Mouse (Mus musculus): ENCODE measurements around the gene Atp5j2.
"Not testable (repeated sequence)": the region's sequence is repeated elsewhere in the genome, so short reads cannot be mapped to it uniquely, and the experiment has no call there.

Gene Atp5j2

DNA sequence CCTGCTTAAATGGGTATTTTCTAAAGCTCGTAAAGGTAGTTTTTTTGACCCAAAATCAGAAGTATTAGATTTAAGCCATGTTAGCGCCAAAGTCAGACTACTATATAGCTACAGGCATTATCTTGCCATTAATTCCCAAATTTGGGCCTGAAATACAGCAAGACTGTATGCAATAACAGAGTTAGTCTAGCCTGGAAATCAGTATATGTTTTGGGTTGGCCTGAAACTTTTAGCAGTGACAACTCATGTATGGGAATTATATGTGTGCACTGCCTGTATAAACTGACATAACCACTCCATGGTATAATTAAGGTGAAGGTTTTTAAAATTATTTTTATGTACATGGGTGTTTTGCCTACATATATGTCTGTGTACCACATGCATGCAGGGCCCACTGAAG, at the start of gene Atp5j2:
TSS of gene Atp5j2 (minus strand) at position 101 of the 400 bp plus-strand sequence.
- DNase-seq (ENCODE audit: extremely low read depth, low read depth) = no peak

DNA sequence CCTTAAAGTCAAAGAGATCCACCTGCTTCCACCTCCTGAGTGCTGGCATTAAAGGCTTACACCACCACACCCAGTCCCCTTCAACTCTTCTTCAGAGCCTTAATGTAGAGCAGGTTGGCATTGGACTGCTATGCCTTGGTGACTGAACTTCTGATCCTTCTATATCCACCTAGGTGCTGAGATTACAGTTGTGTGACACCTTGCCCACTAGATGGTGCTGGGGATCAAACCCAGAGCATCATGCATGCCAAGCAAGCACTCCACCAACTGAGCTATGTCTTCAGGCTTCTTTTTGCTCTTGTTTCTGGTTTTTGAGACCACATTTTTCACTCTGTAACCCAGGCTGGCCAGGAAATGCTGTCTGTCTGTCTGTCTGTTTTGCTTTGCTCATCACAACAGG, 42.8 kb upstream of the Atp5j2 start:
- DNase-seq (ENCODE audit: extremely low read depth, low read depth) = no peak

GRCm38 (mm10) chr5:145231893-145232411, 40.1 kb upstream of the Atp5j2 start:
- DNase-seq (ENCODE audit: extremely low read depth, low read depth) = no peak

GRCm38 (mm10) chr5:145231367-145231871, 39.6 kb upstream of the Atp5j2 start, which contains the start of gene Zfp655:
Zfp655 (plus strand) TSS chr5:145231715.
- peak; percentile 95 for DNase-seq (ENCODE audit: extremely low read depth, low read depth)

DNA sequence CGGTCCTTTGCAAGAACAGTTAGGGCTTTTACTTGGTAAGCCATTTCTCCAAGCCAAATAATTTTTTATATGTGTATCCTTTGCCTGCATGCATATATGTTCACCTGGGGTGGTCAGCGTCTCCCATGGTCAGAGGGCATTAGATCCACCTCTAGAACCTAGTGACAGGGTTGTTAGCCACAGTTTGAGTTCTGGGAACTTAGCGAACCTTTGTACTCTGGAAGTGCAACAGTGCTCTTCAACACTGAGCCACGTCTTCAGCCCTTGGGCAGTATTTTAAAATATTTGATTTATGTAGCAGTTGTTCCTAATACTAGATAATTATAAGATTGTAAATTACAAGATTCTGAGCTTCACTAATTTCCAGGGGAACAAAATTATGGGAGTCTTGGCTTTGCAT, 38.8 kb upstream of the Atp5j2 start:
- DNase-seq (ENCODE audit: extremely low read depth, low read depth) = no peak

- DNase-seq (ENCODE audit: extremely low read depth, low read depth) = not testable (repeated sequence)
These were observed 37.4 kb upstream of the Atp5j2 start for GRCm38 (mm10) chr5:145229283-145229682.

DNA sequence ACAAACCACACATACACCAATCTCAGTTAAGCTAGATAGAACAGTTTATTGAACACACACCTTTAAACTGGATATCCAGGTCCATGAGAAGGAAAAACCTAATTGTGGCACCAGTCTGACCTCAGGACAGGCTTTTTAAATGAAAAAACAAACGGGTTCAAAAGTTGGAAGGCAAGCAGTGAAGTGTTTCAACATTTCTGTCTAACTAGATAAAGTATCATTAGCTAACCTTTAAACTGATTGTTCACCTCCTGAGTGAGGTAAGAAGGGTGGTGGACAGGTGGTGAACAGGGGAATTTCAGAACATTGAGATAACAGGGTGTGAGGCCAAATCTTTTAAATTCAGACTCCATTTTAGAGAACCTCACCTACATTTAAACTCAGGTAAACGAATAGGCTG, 34.6 kb upstream of the Atp5j2 start:
- no peak for DNase-seq (ENCODE audit: extremely low read depth, low read depth)

GRCm38 (mm10) chr5:145223395-145223794, 31.5 kb upstream of the Atp5j2 start:
- no peak for DNase-seq (ENCODE audit: extremely low read depth, low read depth)

DNA sequence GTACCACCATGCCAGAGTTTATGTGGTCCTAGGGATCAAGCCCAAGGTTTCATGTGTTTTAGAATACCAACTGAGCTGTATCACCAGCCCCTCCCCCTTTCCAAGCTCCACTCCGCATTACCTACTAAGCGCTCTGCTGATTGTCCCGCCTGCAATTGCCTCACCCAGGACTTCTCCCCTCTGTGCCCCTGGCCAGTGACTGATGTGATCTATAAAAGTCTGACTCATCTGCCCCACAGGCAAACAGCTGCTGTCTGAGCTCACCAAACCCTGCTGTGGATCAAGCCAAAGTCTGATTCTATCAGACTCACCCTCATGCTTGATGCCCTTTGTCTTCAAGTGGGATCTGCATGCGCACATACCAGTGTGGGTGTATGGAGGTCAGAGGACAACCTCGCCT, 31.0 kb upstream of the Atp5j2 start:
- no peak for DNase-seq (ENCODE audit: extremely low read depth, low read depth)

GRCm38 (mm10) chr5:145219981-145220380, 28.1 kb upstream of the Atp5j2 start:
- no peak for DNase-seq (ENCODE audit: extremely low read depth, low read depth)

- DNase-seq (ENCODE audit: extremely low read depth, low read depth) = no peak
These were observed 26.8 kb upstream of the Atp5j2 start for GRCm38 (mm10) chr5:145218671-145219070.

DNA sequence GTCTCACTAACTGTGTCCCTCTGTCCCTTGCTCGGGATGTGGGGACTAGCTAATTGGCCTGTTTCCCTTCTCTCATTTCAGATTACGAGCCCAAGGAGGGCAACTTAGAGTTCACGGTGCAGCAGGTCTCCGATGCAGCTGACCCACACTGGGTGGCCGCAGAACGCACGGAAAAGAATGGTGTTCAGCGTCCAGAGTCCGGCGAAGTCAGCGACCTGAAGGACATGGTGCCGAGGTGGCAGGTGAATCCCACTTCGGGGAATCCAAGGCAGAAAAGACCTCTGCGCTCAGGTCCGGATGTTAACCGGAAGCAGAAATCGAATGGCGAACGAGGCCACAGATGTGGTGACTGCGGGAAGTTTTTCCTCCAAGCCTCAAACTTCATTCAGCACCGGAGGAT, 26.3 kb upstream of the Atp5j2 start:
- DNase-seq (ENCODE audit: extremely low read depth, low read depth) = no peak

DNA sequence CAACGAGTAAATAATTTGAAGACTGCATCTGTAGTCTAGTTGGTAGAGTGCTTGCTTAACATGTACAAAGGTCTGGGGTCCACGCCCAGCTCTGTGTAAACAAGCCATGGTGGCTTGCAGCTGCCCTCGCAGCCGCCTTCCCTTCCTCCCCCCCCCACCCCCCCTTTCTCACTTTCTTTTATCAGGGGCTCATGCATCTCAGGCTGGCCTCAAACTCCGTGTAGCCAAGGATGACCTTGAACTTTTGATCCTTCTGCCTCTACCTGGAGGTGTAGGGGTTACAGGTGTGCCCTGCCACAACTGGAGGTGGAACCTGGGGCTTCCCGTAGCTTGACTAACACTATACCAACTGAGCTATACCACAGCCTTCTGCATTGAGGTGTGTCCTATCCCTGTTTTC, 25.9 kb upstream of the Atp5j2 start:
- no peak for DNase-seq (ENCODE audit: extremely low read depth, low read depth)

DNA sequence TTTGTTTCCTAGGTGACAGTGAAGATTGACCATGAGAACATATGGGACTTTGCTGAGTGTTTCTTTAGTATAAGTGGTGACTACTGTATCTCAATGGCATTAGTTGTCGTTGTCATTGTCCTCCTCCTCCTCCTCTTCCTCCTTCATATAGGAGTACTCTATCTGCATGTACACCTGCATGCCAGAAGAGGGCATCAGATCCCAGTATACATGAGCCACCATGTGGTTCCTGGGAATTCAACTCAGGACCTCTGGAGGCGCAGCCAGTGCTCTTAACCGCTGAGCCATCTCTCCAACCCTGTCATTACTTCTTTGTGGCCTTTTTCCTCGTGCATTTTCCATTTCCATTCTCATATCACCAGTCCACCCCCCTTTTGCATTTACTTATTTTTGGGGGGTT, 22.8 kb upstream of the Atp5j2 start:
- DNase-seq (ENCODE audit: extremely low read depth, low read depth) = no peak

DNA sequence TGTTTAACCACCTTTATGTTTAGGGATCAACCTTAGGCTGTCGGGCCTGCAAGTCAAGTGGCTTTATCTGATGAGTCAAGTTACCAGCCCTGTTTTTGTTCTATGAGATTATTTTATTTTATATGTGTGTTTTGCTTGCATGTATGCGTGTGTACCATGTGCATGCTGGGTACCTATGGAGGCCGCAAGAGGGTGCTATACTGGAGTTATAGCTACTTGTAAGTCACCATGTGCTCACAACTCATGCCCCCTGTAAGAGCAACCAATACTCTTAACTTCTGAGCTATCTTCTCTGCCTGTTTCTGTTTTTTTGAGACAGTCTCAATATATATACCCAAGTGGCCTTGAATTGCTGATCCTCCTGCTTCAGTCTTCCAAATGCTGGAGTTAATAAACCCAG, 21.6 kb upstream of the Atp5j2 start:
- no peak for DNase-seq (ENCODE audit: extremely low read depth, low read depth)

DNA sequence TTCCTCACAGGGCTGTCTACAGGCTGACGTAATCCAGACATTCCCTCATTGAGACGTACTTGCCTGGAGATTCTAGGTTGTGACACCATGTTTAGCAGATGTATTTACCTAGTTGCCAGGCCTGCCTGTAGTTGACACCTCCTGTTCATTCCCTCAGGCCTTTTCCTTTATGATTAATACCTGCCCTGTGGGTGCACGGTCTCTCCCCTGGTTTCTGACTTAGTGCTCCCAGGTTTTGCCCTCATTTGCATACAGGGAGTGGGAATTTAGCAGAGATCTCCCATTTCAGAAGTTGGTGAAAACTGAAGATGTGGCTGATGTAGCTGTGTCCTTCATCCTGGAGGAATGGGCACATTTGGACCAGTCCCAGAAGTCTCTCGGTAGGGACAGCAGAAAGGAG, 20.4 kb upstream of the Atp5j2 start:
- no peak for DNase-seq (ENCODE audit: extremely low read depth, low read depth)

DNA sequence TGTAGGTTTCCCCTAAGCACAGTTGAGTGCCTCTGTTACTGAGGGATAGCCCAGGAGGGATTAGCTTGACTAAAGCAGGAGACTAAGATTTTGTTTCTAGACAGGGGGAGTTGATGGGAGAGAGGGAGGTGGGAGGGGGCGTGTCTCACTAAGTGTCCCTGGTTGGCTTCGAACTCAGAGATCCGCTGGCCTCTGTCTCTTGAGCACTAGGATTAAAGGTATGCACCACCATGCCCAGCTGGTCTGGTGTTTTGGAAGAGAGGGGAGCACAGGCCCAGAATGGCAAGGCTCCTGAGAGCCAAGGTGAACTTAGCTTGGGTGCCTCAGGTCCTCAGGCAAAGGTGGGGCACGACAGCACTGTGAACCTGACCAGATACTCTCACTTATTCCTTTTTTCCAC, 19.5 kb upstream of the Atp5j2 start:
- DNase-seq (ENCODE audit: extremely low read depth, low read depth) = no peak

DNA sequence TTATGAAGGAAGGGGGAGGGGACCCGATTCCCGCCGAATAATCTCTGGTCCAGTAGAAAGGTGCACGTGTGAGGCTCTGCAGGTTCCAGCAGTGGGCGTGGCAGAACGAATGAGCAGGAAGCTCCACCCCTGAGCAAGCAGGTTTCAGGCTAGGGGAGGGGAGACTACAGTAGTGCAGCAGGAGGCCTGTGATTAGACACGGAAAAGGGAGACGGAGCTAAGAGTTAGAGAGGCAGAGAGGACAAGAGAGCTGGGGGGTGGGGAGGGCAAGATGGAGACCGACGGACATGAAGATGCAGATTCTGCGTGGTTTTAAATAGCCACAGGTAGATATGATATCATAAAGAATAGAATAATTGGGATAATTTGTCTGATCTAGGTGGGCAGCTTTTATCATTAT, 16.5 kb upstream of the Atp5j2 start:
- DNase-seq (ENCODE audit: extremely low read depth, low read depth) = not testable (repeated sequence)

DNA sequence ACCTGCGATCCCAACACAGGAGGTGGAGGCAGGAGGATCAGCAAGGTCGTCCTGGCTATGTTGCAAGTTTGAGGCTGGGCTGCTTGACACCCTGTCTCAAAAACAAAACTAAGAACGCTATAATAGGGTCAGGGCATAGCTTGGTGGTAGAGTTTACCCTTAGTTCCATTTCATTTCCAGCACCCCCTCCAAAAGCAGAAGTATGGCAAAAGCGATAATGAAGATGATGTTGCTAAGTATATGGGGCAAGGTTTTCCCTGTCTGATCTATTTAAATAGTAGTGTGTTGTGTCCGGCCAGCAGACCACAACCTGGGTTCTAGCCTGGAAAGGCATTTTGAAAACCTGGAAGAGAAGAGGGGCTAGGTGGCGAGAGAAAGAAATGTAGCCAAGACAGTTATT, 16.1 kb upstream of the Atp5j2 start:
- no peak for DNase-seq (ENCODE audit: extremely low read depth, low read depth)

GRCm38 (mm10) chr5:145207385-145207784, 15.5 kb upstream of the Atp5j2 start:
- no peak for DNase-seq (ENCODE audit: extremely low read depth, low read depth)

DNA sequence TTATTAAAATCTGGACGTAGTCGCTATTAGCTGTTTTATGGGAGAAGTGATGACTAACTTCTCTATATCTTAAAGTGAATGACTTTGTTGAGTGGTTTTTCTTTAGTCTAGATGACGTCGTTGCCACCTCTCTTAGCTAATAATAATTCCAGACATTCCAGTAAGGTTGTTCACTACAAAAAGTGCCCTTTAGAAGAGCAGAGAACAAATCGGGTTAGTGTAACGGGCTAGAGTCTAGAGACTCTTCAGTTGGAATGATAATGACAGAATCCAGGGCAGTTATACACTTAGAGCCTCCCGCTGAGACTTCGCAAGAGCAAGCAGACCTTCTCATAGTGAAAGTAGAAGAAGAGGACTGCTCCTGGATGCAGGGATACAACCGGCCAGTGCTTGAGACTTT, 13.2 kb upstream of the Atp5j2 start:
- DNase-seq (ENCODE audit: extremely low read depth, low read depth) = no peak

- DNase-seq (ENCODE audit: extremely low read depth, low read depth) = peak; percentile 99
These were observed 12.3 kb upstream of the Atp5j2 start, which contains the start of gene Zkscan5 for GRCm38 (mm10) chr5:145203936-145204691. Zkscan5 (plus strand) TSS chr5:145204562.

DNA sequence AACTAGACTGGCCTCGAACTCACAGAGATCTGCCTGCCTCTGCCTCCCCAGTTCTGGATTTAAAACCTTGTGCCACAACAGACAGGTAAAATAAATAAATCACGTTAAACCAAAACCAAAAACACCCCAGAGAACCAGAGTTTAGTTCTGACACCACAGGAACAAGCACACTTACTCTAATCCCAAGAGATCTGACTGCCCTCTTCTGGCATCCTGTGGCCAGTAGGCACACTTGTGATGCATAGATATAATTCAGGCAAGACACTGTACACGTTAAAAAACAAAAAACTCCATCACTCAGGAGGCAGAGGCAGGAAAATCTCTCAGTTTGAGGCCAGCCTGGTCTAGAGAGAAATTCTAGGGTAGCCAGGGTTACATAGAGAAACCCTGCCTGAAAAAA, 10.6 kb upstream of the Atp5j2 start:
- no peak for DNase-seq (ENCODE audit: extremely low read depth, low read depth)
